Mouse (Mus musculus): ENCODE measurements at regions not wholly inside any gene's neighbourhood (a gene's known extent, or its start where the extent isn't known, plus 50 kb on each side); places are given as distances from the start of the nearest gene placed in this dataset.

- no peak for ATAC-seq
Observed at GRCm38 (mm10) chr14:58174512-58174911, 104.2 kb downstream of the Fgf9 start.

- no peak for ATAC-seq
Observed at GRCm38 (mm10) chr14:58168920-58169319, 98.6 kb downstream of the Fgf9 start.
